Mouse (Mus musculus) erythroblast, embryonic 14.5 days (primary cell): ENCODE data around the gene Rps5. TPM values are rescaled to one million over a fixed set of nuclear protein-coding genes. Genes with fewer than 3 reads are reported as not detected.

Source experiments
- H3K27me3 ChIP-seq: 2 replicates; pipeline ENCODE4 v1.6.1; 2012; ENCODE audit warnings: inconsistent platforms; ENCODE audit not compliant: control insufficient read depth
- H3K36me3 ChIP-seq: 2 replicates; pipeline ENCODE4 v1.6.1; 2012; ENCODE audit warnings: mild to moderate bottlenecking, inconsistent platforms; ENCODE audit not compliant: control insufficient read depth
- H3K4me1 ChIP-seq: 2 replicates; pipeline ENCODE4 v1.6.1; 2012; ENCODE audit warnings: inconsistent platforms; ENCODE audit not compliant: control insufficient read depth
- H3K4me3 ChIP-seq: replicated peaks from 2 replicates; pipeline ENCODE3; 2012; ENCODE audit warnings: moderate library complexity, mild to moderate bottlenecking, inconsistent platforms
- H3K9me3 ChIP-seq: 2 replicates; pipeline ENCODE4 v1.6.1; 2012; ENCODE audit warnings: low read length, inconsistent platforms, mixed read lengths; ENCODE audit not compliant: control insufficient read depth
- GATA1 ChIP-seq: IDR thresholded peaks from 2 replicates; pipeline ENCODE4 v1.6.1; 2012; ENCODE audit warnings: low read length, inconsistent platforms, mixed read lengths
- TAL1 ChIP-seq: IDR thresholded peaks from 3 replicates; pipeline ENCODE4 v1.6.1; 2012; ENCODE audit warnings: low read length, inconsistent platforms, mixed read lengths
- polyA plus RNA-seq: library from polyadenylated mRNA; stranded (reverse); fragments of >175 nt; gene quantifications from 2 replicates; pipeline ENCODE4 v1.2.3, GENCODE M21; 2012

Gene Rps5
- polyA plus RNA-seq, 1 experiment: 328 TPM

DNA sequence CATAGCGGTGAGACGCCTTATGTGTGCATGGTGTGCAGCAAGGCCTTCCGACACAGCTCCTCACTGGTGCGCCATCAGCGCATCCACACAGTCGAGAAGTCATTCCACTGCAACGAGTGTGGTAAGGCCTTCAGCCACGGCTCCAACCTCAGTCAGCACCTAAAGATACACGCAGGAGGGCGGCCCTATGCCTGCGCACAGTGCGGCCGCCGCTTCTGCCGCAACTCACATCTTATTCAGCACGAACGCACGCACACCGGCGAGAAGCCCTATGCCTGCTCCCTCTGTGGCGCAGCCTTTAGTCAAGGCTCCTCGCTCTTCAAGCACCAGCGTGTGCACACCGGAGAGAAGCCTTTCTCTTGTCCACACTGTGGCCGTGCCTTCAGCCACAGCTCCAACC, 48.8 kb downstream of the Rps5 start:
- H3K4me3 ChIP-seq: no peak overlapping the region
- peaks cover 40% of the 10 kb centered on the region for H3K4me1 ChIP-seq
- H3K36me3 ChIP-seq: peaks cover 50% of the 10 kb centered on the region
- no peaks in the 10 kb centered on the region for H3K27me3 ChIP-seq
- no peak for TF ChIP-seq GATA1
- no peak for TF ChIP-seq TAL1
- no peaks in the 10 kb centered on the region for H3K9me3 ChIP-seq

Other genes with a start within 250 kb of the Rps5 start
- gene Vmn2r55, start 237.3 kb upstream of the Rps5 start, polyA plus RNA-seq: not detected in 2 replicates
- gene Vmn2r56, start 187.3 kb upstream of the Rps5 start, polyA plus RNA-seq: 0.01 TPM in 1 of 2 replicates, not detected in the other
- 0.04 TPM in 1 of 2 replicates, not detected in the other for gene Zscan18, start 118.7 kb upstream of the Rps5 start, polyA plus RNA-seq
- 0.01 TPM in 1 of 2 replicates, not detected in the other for gene Zfp329, start 103.4 kb upstream of the Rps5 start, polyA plus RNA-seq
- 0.06 and 0.24 TPM in 2 replicates for gene Zfp110, start 87.5 kb upstream of the Rps5 start, polyA plus RNA-seq
- gene Zfp128, start 41.1 kb upstream of the Rps5 start, polyA plus RNA-seq: 0.02 TPM in 1 of 2 replicates, not detected in the other
- 0.04 TPM in 2 replicates for gene Zscan22, start 24.5 kb upstream of the Rps5 start, polyA plus RNA-seq
- 0.11 and 0.14 TPM in 2 replicates for gene Rnf225, start 5.1 kb downstream of the Rps5 start, polyA plus RNA-seq
- gene Zfp324, start 43.5 kb downstream of the Rps5 start, polyA plus RNA-seq: 0.27 and 0.38 TPM in 2 replicates
- 0.20 and 0.29 TPM in 2 replicates for gene Zfp446, start 55.6 kb downstream of the Rps5 start, polyA plus RNA-seq
- gene Slc27a5, start 75.9 kb downstream of the Rps5 start, polyA plus RNA-seq: not detected in 2 replicates
- gene Trim28, start 76.8 kb downstream of the Rps5 start, polyA plus RNA-seq: 16.2 and 17.6 TPM in 2 replicates
- gene Zbtb45, start 87.7 kb downstream of the Rps5 start, polyA plus RNA-seq: 6.7 and 7.7 TPM in 2 replicates
- gene Chmp2a, start 112.5 kb downstream of the Rps5 start, polyA plus RNA-seq: 39.9 and 103 TPM in 2 replicates
- 22.8 and 28.8 TPM in 2 replicates for gene Ube2m, start 116.0 kb downstream of the Rps5 start, polyA plus RNA-seq
- 0.03 TPM in 2 replicates for gene Mzf1, start 132.5 kb downstream of the Rps5 start, polyA plus RNA-seq
- gene Vmn1r85, start 172.9 kb downstream of the Rps5 start, polyA plus RNA-seq: 0.06 TPM in 1 of 2 replicates, not detected in the other
- not detected in 2 replicates for gene Vmn1r86, start 197.6 kb downstream of the Rps5 start, polyA plus RNA-seq
- 0.04 TPM in 1 of 2 replicates, not detected in the other for gene Vmn1r87, start 217.9 kb downstream of the Rps5 start, polyA plus RNA-seq
- gene Vmn1r88, start 237.3 kb downstream of the Rps5 start, polyA plus RNA-seq: not detected in 2 replicates